Mouse (Mus musculus): ENCODE measurements around the gene Plekhs1.

DNA sequence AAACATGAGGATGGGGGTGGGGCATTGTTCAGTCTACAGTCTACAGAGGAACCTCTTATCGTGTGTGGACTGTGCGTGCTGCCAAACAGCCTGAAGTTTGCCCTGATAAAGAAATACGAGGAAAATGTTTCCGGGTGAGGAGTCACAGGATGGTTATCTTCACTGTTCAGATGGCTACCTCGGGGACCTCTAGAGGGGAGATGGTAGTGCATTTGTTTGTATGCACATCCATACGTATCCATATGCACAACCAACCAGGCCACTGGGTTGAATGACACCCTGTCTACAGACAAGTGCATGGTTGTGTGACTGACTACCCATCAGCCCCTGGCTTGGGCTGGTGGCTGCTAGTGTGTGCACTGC, 22.4 kb upstream of the Plekhs1 start:
- TF ChIP-seq POLR2A (IDR thresholded peaks at IDR 0.05; ENCODE audit: borderline replicate concordance, control insufficient read depth, low read depth, low read length) (no peak), CTCF (IDR thresholded peaks at IDR 0.05; ENCODE audit: control insufficient read depth, insufficient read depth, low read length) (no peak)
